Mouse (Mus musculus): Measurements from ENCODE around the gene Sun5. TPM values are rescaled to one million over a fixed set of nuclear protein-coding genes. Genes with fewer than 3 reads are reported as not detected.

Gene Sun5
- total and polyA plus RNA-seq, 3 experiments, result 0.30 TPM; not detected in 2

GRCm38 (mm10) chr2:153824593-153824992 lies 46.3 kb downstream of the Sun5 start:
- H3K27ac ChIP-seq (ENCODE audit: insufficient read depth, low read depth), result no peak overlapping the region
- H3K4me2 ChIP-seq (ENCODE audit: insufficient read depth, low read depth, poor library complexity, severe bottlenecking), result no peak overlapping the region
- in situ Hi-C loops (cut with MboI; ENCODE audit: low pct_ligation_motif_present, low pct_unique_long_range_greater_than_20kb, low sequenced_read_pairs) (no loop called here), dilution Hi-C loops (cut with MboI; ENCODE audit: extremely low pct_ligation_motif_present, extremely low pct_unique_long_range_greater_than_20kb, low sequenced_read_pairs) (no loop called here)
- H3K9ac ChIP-seq (ENCODE audit: insufficient read depth, low read depth), result no peak overlapping the region
- TF ChIP-seq KAT2A (IDR thresholded peaks at IDR 0.05; ENCODE audit: insufficient replicate concordance, low read length) (no peak), SMC3 (IDR thresholded peaks at IDR 0.05; ENCODE audit: low read depth, low read length) (no peak), NELFE (IDR thresholded peaks at IDR 0.05; ENCODE audit: low read depth, low read length) (no peak), ZNF384 (IDR thresholded peaks at IDR 0.05; ENCODE audit: low read depth, low read length) (no peak), MXI1 (IDR thresholded peaks at IDR 0.05; ENCODE audit: low read depth, low read length) (no peak), ZMIZ1 (IDR thresholded peaks at IDR 0.05; ENCODE audit: low read depth, low read length) (no peak), E2F4 (IDR thresholded peaks at IDR 0.05; ENCODE audit: insufficient replicate concordance, low read depth, low read length) (no peak), SIN3A (IDR thresholded peaks at IDR 0.05; ENCODE audit: low read length) (no peak), MAFK (IDR thresholded peaks at IDR 0.05; ENCODE audit: insufficient replicate concordance, low read length) (no peak), NRF1 (IDR thresholded peaks at IDR 0.05; ENCODE audit: low read depth, low read length) (no peak), ZKSCAN1 (IDR thresholded peaks at IDR 0.05; ENCODE audit: borderline replicate concordance, low read depth, low read length) (no peak), UBTF (IDR thresholded peaks at IDR 0.05; ENCODE audit: low read depth, low read length) (no peak)
- no peaks in the 10 kb centered on the region for H3K79me2 ChIP-seq (replicated peaks; ENCODE audit: control insufficient read depth, extremely low read depth, insufficient read depth, poor library complexity, severe bottlenecking)
- no peaks in the 10 kb centered on the region for H3K4me1 ChIP-seq (ENCODE audit: control insufficient read depth in 1 of 2, insufficient read depth in 2 of 2)
- no peak for DNase-seq (ENCODE audit: extremely low read depth)
- no peaks in the 10 kb centered on the region for H3K36me3 ChIP-seq (replicated peaks in 1 of 2; ENCODE audit: control insufficient read depth in 1 of 2, insufficient read depth in 1 of 2, low read length in 1 of 2)
- H3K27me3 ChIP-seq (replicated peaks), result peaks cover 66% of the 10 kb centered on the region
- H3K9me3 ChIP-seq (replicated peaks; ENCODE audit: low read length), result no peaks in the 10 kb centered on the region
- H3K4me3 ChIP-seq (replicated peaks in 1 of 3; ENCODE audit: low read depth in 2 of 3, low read length in 2 of 3, poor library complexity in 1 of 3), result no peak overlapping the region

- in situ Hi-C loops (cut with MboI; ENCODE audit: low pct_ligation_motif_present, low pct_unique_long_range_greater_than_20kb, low sequenced_read_pairs) (no loop called here), dilution Hi-C loops (cut with MboI; ENCODE audit: extremely low pct_ligation_motif_present, extremely low pct_unique_long_range_greater_than_20kb, low sequenced_read_pairs) (no loop called here)
- H3K36me3 ChIP-seq (replicated peaks in 1 of 2; ENCODE audit: control insufficient read depth in 1 of 2, insufficient read depth in 1 of 2, low read length in 1 of 2), result no peaks in the 10 kb centered on the region
- DNase-seq (ENCODE audit: extremely low read depth), result no peak
- H3K9me3 ChIP-seq (replicated peaks; ENCODE audit: low read length), result no peaks in the 10 kb centered on the region
- peaks cover 73% of the 10 kb centered on the region for H3K27me3 ChIP-seq (replicated peaks)
- no peaks in the 10 kb centered on the region for H3K4me1 ChIP-seq (ENCODE audit: control insufficient read depth in 1 of 2, insufficient read depth in 2 of 2)
- no peak overlapping the region for H3K9ac ChIP-seq (ENCODE audit: insufficient read depth, low read depth)
- no peak for TF ChIP-seq MAFK (IDR thresholded peaks at IDR 0.05; ENCODE audit: insufficient replicate concordance, low read length)
- TF ChIP-seq ZMIZ1 (IDR thresholded peaks at IDR 0.05; ENCODE audit: low read depth, low read length), result no peak
- TF ChIP-seq MXI1 (IDR thresholded peaks at IDR 0.05; ENCODE audit: low read depth, low read length), result no peak
- no peak for TF ChIP-seq EP300 (IDR thresholded peaks at IDR 0.05; ENCODE audit: low read length)
- TF ChIP-seq SMC3 (IDR thresholded peaks at IDR 0.05; ENCODE audit: low read depth, low read length), result no peak
- no peak for TF ChIP-seq IRF4 (IDR thresholded peaks at IDR 0.05; ENCODE audit: low read depth, low read length)
- TF ChIP-seq POLR2AphosphoS2 (IDR thresholded peaks at IDR 0.05; ENCODE audit: low read depth, low read length), result no peak
- no peaks in the 10 kb centered on the region for H3K79me2 ChIP-seq (replicated peaks; ENCODE audit: control insufficient read depth, extremely low read depth, insufficient read depth, poor library complexity, severe bottlenecking)
- no peak overlapping the region for H3K4me2 ChIP-seq (ENCODE audit: insufficient read depth, low read depth, poor library complexity, severe bottlenecking)
- H3K27ac ChIP-seq (ENCODE audit: insufficient read depth, low read depth), result no peak overlapping the region
- no peak overlapping the region for H3K4me3 ChIP-seq (replicated peaks in 1 of 3; ENCODE audit: low read depth in 2 of 3, low read length in 2 of 3, poor library complexity in 1 of 3)
Observed at GRCm38 (mm10) chr2:153822005-153822543, 48.8 kb downstream of the Sun5 start.
